Mouse (Mus musculus) heart, adult 10 weeks (tissue): ENCODE results near the gene Zfp595. TPM values are rescaled to one million over a fixed set of nuclear protein-coding genes. Genes with fewer than 3 reads are reported as not detected.

Experiments
- polyA plus RNA-seq: library from polyadenylated mRNA; stranded (reverse); fragments of 350-450 nt; fragmentation: Illumina TruSeq; extraction: RNeasy Lipid Tissue Mini Kit (QIAGEN cat#74804); gene quantifications from one replicate; pipeline ENCODE4 v1.2.3, GENCODE M21; 2014; ENCODE audit warnings: low read depth, low replicate concordance

Zfp595 gene
- polyA plus RNA-seq, result 2.4 TPM

GRCm38 (mm10) chr13:67332019-67332724 is at the start of gene Zfp595:
Zfp595 (minus strand) TSS chr13:67332570.

DNA sequence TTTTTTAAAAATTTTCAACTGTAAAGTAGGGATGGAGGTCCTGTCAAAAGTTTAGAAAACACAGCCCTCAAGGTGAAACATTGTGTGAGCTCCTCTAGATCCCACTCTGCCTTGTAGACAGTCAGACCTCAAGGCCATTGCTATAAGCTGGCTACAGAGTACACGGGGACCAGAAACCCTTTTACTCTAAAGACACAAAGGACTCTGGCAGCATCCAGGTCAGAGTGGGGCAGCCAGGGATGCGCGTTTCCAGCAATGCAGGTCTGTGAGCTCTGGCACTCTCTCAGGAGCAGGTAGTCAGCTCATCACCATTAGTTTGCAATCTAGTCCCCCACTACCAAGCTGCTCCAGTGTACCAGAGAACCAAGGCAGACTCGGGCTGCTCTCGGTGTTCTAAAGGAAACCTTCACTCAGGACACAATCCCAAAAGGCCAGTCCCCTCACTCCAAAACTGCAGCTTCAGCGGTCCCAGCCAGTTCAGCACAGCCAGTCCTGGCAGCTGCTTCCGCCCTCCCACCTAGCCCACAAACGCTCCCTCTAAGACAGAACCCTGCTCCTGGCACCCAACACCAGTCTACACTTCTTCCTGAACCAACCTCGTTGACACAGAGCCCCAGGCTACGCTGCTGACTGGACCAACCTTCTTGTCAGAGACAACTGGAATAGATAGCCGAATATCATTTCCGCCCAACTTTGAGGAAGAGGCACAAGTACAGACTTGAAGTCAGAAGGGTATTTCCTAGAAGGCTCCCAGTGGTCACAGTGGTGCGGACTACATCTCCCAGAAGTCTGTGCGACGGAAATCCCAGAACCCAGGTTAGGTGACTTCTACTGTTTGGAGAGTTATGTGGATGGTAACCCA is 42.9 kb upstream of the Zfp595 start, which contains the start of the genes Gm28041 and Zfp456:
Gene Gm28041 (minus strand): TSS at position 684 of the 862 bp plus-strand sequence.
Gene Zfp456 (minus strand): TSS at position 761 of the 862 bp plus-strand sequence.

DNA sequence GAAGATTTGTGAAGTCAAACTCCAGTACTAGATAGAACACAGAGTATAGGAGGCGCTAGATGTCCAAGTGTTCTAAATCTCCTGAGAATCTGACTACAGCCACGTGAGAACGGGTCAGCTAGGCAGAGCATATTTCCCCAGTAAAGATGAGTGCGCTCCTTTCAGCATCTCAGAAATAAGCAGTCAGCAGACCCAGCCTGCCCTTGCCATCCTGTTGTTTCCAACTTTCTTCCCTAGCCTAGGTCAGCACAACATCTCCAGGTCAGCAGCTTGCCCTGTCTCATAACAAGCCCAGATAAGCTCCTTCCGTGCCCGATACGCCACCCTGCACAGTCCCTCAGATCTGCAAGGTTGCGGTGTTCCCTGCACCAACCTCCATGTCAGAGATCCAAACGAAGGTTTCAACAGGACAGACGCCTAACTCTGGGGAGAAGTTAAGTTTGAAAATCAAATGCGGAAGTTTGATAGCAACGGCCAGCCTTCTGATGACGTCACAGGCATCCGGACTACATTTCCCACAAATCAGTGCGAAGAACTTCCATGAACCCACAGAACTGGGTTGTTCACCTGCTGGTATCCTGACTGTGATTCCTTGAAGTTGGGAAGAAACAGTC is 27.9 kb upstream of the Zfp595 start, which contains the start of the genes Gm28044 and Zfp953:
Gene Gm28044 (minus strand): TSS at position 406 of the 614 bp plus-strand sequence.
Gene Zfp953 (minus strand): TSS at position 475 of the 614 bp plus-strand sequence.

DNA sequence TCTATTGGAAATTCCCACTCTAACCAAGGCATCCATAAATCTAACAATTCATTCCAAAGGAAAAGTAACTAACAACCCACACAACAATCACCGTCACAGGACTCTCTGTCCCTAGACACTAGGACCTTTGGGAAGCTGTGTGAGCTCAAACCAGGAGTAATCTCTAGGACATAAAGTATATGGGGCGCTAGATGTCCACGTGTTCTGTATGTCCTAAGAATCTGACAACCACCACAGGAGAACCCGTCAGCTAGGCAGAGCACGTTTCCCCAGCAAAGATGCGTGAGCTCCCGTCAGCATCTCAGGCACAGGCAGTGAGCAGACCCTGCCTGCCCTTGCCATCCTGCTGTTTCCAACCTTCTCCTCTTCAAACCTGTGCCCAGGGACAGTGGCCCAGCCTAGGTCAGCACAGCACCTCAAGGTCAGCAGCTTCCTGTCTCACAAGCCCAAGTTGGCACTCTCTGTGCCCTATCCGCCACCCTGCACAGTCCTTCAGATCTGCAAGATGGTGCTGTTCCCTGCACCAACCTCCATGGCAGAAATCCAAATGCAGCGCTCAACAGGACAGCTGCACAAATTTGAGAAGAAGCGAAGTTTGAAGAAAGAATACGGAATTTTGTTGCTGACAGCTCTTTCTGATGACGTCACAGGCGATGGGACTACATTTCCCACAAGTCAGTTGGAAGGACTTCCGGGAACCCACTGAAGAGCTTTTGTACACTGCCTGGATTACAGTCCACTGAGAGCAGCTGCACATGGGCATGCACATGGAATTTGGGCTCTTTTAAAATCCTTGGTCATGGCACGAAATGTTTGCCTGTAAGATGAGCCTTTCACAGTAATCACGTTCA is 26.3 kb downstream of the Zfp595 start, which contains the start of gene Zfp457:
Gene Zfp457 (minus strand): TSS at position 664 of the 851 bp plus-strand sequence.

DNA sequence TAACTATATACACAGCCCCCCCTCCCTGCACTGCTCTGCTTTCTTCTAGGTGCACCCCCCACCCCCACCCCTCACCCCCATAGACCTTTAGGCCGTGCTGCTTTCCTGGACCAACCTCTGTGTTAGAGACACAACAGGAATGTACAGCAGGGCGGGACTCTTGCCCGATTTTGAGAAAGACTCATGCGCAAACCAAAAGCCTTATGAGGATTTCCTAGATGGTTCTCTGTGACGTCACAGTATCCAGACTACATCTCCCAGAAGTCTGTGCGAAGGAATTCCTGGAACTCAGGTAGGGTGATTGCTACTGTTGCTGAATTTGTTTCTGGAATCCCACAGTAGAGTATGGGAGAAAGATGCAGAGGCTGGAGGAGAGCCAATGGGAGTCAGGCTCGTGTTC is 54.1 kb downstream of the Zfp595 start, which contains the start of gene Zfp458:
Gene Zfp458 (minus strand): TSS at position 153 of the 400 bp plus-strand sequence.

Other genes starting within 250 kb of the Zfp595 start
- gene Zfp708, start 234.6 kb downstream of the Zfp595 start, polyA plus RNA-seq, result 2.9 TPM
- gene Gm28557, start 224.0 kb downstream of the Zfp595 start, polyA plus RNA-seq, result 1.9 TPM
- 1.0 TPM for gene Rslcan18, start 216.3 kb downstream of the Zfp595 start, polyA plus RNA-seq
- 3.1 TPM for gene Zfp759, start 210.9 kb downstream of the Zfp595 start, polyA plus RNA-seq
- gene Rsl1, start 159.4 kb downstream of the Zfp595 start, polyA plus RNA-seq, result 4.3 TPM
- 0.63 TPM for gene Zfp455, start 138.1 kb downstream of the Zfp595 start, polyA plus RNA-seq
- 0.99 TPM for gene Zfp458, start 54.1 kb downstream of the Zfp595 start, polyA plus RNA-seq
- 2.1 TPM for gene Zfp457, start 26.1 kb downstream of the Zfp595 start, polyA plus RNA-seq
- gene Gm28044, start 28.0 kb upstream of the Zfp595 start, polyA plus RNA-seq, result 2.9 TPM
- 1.2 TPM for gene Zfp953, start 28.0 kb upstream of the Zfp595 start, polyA plus RNA-seq
- not detected for gene Gm28041, start 43.2 kb upstream of the Zfp595 start, polyA plus RNA-seq
- gene Zfp456, start 43.2 kb upstream of the Zfp595 start, polyA plus RNA-seq, result 1.0 TPM
- 2.2 TPM for gene Zfp429, start 67.2 kb upstream of the Zfp595 start, polyA plus RNA-seq
- 1.7 TPM for gene Zfp459, start 88.8 kb upstream of the Zfp595 start, polyA plus RNA-seq
- gene Zfp874a, start 119.1 kb upstream of the Zfp595 start, polyA plus RNA-seq, result 6.8 TPM
- 14.5 TPM for gene Zfp874b, start 151.7 kb upstream of the Zfp595 start, polyA plus RNA-seq
- 4.5 TPM for gene Zfp58, start 168.0 kb upstream of the Zfp595 start, polyA plus RNA-seq
- gene Gm26965, start 193.6 kb upstream of the Zfp595 start, polyA plus RNA-seq, result not detected
- 11.1 TPM for gene Zfp87, start 193.6 kb upstream of the Zfp595 start, polyA plus RNA-seq
- 3.5 TPM for gene Zfp748, start 221.3 kb upstream of the Zfp595 start, polyA plus RNA-seq